Mouse (Mus musculus) layer of hippocampus, adult 9-10 months (tissue): ENCODE results near the gene Wdr31.

Experiments used
- DNase-seq: peaks from one replicate; pipeline ENCODE4 v3.0.0; 2022; ENCODE audit warnings: low spot score

Gene Wdr31

DNA sequence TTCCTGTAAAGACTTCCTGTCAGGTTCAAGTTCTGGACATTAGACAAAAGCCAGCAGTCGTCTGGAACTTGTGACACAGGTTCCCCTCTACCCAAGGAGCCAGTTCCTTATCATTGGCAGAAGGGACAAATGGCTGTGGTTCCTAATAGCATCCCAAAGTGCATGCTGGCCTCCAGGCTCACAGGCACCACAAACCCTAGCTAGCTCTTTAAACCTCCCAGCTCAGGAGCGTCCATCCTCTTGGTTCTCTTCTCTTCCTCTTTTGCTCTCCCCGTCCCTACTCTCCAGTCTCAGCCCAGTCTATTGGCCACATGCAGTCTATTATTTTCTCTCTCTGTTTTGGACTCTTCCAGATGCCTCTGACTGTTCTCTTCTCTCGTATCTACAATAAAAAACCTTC lies 30.9 kb downstream of the Wdr31 start:
- no peak for DNase-seq

DNA sequence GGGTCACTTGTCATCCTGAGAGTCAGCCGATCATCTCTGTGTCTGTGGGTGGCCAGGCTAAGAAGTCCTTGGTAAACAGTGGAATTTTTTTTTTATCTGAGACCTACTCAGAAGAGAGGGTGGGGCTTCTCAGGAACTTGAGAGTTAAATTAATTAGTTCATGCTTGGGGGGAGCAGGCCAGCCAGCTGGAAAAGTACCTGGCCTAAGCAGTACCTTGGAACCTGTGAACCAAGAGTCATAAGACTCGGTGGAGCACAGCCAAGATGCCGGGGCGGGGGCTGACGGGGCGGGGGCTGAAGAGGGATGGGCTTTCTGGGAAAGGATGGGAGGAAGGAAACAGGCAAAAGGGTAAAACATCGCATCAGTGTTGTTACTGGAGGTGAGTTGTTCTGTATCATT lies 32.8 kb downstream of the Wdr31 start:
- no peak for DNase-seq

DNA sequence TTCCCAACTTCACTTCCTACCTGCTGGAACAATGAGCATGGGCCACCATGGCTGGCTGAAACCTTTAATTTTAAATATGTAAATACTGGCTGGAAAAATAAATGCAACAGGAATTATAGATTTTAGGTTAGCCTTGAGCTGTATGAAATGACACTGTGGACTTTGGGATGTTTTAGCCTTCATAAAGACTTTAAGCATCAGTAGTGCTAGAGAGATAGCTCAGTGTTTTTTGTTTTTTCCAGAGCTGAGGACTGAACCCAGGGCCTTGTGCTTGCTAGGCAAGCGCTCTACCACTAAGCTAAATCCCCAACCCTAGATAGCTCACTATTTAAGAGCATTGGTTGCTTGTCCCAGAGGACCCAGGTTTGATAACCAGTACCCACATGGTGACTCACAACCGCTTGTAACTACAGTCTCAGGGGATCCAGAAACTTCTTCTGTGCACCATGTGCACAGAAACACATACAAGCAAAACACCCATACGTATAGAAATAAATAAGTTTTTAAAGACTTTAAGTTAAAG lies 33.4 kb downstream of the Wdr31 start:
- DNase-seq = no peak

DNA sequence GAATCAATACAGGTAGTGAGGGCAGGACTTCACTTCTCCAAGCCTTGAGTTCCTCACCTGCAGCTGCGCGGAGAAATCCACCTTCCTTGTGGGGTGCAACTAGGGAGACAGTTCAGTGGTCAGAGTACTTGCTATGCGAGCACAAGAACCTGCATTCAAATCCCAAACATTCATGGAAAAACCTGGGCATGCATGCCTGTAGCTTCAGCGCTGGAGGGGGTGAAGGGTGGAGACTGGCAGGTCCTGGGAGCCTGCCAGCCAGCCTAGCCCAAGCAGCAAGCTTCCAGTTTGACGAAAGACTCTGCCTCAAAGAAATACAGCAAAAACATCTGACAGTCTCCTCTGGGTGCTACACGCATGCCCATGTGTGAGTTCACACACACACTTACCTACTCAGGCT lies 35.6 kb downstream of the Wdr31 start, which contains the start of gene Rnf183:
TSS of gene Rnf183 (minus strand) at position 172 of the 400 bp plus-strand sequence.
- no peak for DNase-seq

DNA sequence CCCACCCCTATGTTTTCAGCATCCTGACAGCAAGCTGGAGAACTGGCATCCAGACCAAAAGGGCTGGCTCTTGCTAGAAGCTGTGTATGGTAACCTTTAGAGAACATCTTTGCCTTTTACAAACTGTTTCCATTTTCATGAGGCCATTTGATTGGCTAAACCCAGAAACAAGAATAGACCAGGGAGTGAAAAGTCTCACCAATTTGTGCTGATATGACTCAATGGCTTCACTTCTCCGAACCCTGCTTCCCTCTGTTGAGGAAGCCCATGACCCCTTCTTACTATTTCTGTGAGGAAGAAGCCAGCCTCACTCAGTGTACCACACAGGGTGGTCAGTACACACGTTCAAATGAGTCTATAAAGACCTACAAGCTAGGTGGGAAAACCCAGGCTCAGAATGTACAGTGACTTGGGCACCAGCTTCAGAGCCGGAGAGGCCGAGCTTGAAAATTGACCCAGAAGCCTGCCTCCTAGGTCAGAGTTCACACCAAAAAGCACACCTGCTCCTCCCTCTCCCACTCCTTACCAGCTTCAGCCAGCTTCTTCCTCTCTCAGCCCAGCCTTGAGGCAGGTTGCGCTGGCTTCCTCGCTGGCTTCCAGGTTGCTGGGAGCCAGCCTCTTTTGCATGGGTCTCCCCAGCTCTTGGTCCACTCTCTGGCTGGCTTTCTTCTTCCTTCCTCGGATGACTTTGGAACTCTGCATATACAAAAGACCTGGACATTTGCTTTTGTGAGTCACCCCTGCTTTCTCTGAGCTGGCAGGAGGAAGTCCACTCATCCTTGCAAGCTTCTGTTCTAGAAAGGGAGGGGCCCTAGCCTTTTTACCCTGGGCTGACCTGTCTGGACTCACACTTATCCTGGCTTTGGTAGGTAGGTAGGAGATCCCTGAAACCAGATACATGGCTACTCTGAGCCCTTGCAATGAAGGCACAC lies 36.5 kb downstream of the Wdr31 start:
- DNase-seq = no peak

DNA sequence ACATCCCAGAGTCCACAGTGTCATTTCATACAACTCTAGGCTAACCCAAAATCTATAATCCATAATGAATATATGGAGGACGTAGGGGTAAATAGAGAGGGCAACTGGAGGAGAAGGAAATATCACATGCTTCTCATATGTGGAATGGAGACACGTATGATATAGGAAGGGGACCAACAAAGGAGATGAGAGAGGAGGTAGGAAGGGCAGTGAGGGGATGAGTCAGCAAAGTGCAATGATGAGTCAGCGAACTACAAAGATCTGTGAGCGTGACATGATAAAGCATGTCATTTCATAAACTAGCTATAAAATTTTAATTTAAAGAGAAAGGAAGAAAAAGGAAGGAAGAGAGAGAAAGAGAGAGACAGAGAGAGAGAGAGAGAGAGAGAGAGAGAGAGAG lies 39.2 kb downstream of the Wdr31 start:
- DNase-seq = no peak

DNA sequence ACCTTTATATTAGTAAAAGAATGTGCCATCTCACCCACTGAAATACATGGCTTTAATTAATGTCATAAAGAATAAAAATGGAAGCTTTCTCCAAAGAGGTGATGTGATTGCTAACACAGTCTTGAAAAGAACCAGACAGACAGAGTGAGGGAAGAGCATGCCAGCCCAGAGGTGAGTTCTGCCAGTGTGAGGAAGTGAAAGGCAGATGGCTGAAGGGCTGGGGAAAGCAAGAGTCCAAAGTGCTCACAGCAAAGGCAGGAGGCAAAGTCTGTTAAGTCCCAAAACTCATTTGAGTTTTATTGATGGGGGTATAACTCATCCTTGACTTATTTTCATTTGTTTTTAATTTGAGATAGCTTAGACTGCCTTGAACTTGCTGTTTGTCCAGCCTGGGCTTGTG lies 40.0 kb downstream of the Wdr31 start:
- no peak for DNase-seq

DNA sequence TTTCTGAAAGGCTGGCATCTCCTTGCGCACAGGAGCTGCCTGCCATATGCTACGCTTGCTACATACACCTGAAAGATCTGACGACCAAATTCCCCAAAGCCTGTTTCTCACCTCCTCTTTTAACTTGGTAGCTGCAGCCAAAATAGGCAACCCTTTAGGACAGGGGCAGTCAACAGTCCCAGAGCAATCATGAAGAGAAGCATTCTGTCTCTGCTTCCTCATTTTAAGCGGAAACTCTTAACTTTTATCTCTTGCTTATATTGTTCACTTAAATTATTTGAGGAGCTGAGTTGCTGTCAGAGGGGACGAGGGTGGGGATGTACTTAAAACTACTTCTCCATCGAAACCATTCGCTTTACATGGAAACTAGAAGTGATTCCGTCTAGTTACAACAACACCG lies 41.1 kb downstream of the Wdr31 start:
- no peak for DNase-seq

DNA sequence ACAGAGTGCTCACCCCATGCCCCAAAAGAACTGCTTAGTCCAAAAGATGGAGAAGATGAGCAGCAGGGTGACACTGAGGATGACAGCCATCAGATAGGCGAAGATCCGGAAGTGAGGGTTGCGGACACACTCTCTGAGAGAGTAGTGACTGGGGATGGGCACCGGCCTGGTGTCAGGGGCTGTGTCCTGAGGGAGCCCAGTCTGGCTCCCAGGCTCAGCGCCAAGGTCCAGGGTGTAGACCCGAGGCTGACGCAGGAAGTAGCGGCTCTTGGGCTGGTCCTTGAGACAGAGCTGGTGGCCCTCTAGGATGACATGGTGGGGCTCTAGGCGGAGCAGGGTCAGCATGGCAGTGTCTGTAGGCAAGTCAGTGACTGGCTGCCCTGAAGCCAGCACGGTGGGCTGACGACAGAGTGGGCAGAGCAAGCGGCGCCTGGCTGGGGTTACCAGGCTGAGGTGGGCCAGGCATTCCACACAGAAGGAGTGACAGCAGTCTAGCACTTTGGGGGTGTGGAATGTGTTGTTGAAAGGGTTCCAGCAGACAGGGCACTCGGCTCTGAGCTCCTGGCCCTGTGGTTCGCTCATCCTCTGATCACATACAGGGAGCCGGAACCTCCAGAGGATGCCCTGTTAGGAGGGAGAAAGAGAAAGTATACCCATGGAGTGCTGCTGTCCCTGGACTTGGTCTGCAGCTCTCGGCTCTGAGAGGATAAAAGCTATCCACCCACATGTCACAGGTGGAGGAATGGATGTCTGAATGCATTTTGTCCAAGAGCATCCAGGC lies 42.5 kb downstream of the Wdr31 start:
- no peak for DNase-seq

DNA sequence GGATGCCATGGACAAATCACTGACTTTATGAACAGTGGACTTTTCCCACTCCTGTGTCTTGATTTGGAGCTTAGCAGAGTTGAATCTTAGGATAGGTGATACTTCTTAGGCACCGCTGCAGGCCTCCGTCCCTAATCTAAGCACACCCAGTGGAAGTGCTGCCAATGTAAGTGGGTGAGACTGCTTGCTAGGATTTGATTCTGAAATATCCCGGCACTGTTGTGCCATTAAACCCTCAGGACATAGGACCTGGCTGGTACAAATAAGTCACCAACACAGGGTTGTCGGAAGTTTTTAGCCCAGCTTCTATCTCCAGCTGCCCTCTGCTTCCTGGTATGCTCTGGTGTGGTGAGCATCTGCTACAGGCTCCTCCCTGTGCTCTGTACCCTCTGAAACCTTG lies 44.8 kb downstream of the Wdr31 start:
- DNase-seq = no peak

DNA sequence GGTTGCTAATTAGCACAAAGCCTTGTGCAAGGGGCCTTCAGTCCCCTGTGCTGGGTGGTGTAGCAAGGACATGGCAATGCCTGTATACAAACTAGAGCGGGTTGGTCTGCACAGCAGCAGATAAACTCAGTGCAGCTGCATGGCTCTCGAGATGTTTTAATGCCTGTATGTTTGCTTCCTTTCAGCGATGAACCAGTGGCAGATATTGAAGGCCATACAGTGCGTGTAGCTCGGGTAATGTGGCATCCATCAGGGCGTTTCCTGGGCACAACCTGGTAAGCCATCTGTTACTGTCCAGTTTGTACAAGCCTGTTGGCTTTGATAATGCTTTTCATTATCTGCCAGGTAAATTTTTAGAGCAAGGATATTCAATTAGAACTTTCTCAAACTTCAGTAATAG lies 51.6 kb downstream of the Wdr31 start:
- no peak for DNase-seq

DNA sequence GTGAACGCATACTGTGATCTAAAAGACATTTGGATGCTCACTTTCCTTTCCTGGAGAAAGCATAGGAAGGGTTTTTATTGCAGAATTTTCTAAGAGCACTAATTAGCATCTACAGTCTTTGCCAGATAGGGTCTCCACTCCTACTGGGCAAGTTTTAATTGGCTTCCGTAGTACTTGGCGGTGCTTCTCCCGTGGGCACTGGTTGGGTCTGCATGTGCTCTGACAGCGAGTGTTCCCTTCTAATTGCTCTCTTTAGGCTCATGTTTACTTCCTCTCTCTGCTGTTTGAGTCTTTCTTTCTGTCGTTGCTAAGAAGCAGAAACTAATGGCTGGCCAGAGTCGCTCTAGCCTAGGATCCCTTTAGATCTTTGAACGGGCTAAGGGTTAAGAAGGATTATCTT lies 52.2 kb downstream of the Wdr31 start:
- no peak for DNase-seq

DNA sequence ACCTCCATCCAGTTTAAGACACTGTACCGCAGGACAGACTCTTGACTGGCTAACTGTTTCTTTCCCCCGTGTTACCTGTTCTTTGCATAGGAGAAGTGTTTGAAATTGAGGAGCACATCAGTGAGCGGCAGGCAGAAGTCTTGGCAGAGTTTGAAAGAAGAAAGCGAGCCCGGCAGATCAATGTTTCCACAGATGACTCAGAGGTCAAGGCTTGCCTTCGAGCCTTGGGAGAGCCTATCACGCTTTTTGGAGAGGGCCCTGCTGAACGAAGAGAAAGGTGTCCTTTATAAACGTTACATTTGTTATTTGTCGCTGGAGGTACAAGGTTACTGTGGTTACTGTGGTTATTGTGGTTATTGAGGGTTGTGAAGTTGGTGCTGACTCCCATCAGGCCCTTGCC lies 59.1 kb downstream of the Wdr31 start:
- no peak for DNase-seq

DNA sequence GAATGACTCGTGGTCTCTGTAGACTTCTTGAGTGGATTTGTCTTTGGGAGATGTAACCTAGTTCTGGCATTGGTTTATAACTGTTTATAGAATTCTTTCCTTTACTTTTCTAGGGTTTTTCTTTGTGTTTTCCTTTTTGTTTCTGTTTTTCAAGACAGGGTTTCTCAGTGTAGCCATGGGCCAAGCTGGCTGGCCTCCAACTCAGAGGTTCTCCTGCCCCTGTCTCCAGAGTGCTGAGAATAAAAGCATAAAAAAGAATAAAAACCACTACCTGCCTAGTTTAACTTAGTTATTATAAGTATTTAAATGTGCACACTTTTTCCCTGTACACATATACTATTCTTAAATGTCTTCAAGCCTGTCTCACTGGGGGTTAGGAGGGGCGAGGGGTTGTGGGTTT lies 60.4 kb downstream of the Wdr31 start:
- no peak for DNase-seq

DNA sequence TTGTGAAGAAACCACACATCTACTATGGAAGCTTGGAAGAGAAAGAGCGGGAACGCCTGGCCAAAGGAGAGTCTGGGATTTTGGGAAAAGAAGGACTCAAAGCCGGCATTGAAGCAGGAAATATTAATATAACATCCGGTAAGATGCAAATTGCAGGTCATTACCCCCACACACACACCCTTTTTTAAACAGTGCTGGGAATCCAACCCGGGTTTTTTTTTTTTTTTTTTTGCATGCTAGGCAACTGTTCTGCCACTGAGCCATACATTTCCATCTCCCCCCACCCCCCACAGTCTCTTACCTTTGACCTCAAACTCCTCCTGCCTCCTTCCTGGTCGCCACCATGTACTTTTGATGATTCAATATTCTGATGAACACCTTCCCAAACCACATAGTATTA lies 61.1 kb downstream of the Wdr31 start:
- no peak for DNase-seq

DNA sequence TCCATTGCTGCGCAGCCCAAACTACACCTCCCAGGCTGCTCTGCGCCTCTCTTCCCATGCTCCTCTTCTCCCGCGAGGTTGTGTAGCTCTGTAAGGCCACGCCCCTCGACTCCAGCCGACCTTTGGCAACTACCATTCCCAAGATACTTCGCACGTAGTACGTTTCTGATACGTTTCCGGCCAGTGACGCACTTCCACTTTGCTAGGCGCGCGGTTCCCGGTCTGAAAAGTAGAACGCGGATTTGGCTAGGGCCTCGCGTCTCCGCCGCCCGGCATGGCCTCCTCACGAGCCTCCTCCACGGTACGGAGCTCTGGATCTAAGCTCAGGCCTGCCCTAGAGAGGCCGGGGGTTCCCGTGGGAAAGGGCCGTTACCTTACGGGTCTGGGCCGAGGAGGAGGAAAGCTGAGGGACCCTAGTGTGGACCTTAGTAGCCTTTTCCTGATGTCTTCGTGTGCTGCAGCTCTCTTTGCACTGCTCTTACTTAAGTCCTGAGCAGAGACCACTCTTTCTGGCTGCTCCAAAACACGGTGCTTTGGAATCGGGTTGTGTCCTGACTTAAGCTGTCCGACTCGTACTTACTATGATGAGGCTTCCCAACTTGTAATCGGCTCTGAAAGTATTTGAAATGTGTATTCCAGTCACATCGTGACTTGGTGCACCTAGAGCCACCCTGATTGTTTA lies 62.0 kb downstream of the Wdr31 start, which contains the start of the genes Cdc26 and Prpf4:
TSS of gene Cdc26 (minus strand) at position 42 of the 682 bp plus-strand sequence.
TSS of gene Prpf4 (plus strand) at position 197 of the 682 bp plus-strand sequence.
- peak; percentile 98 for DNase-seq

DNA sequence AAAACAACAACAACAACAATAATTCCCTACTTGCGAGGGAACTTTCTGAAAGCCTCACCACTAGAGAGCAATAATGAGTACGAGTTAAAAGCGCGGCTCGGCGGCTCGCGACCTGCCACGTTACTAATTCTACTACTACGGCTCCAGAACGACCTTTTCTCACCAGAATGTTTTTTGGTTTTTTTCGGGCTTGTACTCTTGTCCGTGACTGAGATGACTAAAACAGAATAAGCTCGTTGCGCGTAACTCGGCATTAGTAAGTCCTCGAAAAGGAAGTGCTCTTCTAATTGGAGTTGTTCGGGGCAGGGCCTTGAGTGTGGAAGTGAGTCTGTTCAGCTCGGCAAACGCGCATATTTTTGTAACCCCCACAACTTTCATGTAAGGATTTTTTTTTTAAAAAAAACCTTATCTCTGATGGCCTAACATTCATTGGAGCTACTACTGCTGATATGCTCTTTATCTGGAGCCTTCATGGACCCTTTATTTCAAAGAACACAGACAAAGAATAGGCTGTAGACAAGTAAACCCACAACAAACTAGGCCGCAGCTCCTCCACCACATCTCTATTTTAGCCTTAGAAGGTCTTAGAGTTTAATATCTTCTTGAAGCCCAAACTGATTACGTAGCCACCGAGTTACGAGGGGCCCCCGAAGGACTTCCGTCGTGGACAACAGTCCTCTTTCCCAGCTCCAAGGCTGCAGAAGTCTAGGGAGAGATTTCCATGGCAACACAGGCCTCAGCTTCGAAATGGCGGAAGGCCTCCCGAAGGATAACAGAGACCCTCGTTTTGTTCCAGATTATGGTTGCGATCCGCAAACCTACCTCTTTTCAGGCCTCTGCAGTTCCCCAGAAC lies 62.7 kb downstream of the Wdr31 start:
- peak; percentile 62 for DNase-seq

DNA sequence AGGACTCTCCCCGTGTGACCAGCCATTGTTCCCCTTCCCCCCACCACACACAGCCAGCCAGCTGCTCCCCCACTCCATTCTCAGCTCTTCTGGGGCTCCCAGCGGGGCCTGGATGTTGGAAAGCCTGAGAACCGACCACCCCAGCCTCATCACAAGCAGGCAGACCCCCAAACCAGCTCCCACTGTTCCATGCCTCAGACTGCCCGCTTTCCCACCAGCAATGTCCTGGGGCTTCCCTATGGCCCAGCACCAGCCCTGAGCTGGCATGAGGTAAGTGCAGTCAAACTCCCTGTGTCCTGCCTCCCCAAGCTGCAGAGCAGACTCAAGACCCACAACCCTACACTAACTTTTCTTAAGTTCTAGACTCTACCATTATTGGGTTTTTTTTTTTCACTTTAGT lies 64.6 kb downstream of the Wdr31 start:
- no peak for DNase-seq

DNA sequence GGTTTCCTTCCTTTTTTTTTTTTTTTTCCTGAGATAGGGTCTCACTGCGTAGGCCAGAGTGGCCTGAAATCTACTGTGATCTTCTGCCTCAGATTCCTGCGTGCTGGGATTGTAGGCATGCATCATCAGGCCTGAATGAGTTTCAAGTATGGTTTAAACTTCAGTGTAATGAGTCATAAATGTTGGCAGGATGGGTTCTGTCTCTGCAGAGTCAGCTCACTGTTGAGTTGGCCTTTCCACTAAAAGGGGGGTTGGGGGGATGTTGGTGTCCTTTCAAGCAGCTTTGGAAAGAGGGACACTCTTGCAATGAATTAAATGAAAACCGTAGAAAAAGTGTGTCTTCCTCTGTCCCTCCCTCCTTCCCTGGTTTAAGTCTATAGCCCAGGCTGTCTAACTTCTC lies 71.7 kb downstream of the Wdr31 start:
- DNase-seq = peak; percentile 26
